Mouse (Mus musculus) lung, adult 2 months (tissue): ENCODE results near the gene Mcrip1.

ENCODE experiments used
- CTCF ChIP-seq: fragments of 200-500 bp; IDR thresholded peaks from 2 replicates; pipeline ENCODE4 v1.5.1; 2011; ENCODE audit warnings: mild to moderate bottlenecking, low read length, control low read depth; ENCODE audit not compliant: insufficient read depth
- POLR2A ChIP-seq: fragments of 200-500 bp; IDR thresholded peaks from 2 replicates; pipeline ENCODE4 v1.6.1; 2011; ENCODE audit warnings: low read depth, mild to moderate bottlenecking, control low read depth, low read length, borderline replicate concordance; ENCODE audit errors: extremely low read depth

DNA sequence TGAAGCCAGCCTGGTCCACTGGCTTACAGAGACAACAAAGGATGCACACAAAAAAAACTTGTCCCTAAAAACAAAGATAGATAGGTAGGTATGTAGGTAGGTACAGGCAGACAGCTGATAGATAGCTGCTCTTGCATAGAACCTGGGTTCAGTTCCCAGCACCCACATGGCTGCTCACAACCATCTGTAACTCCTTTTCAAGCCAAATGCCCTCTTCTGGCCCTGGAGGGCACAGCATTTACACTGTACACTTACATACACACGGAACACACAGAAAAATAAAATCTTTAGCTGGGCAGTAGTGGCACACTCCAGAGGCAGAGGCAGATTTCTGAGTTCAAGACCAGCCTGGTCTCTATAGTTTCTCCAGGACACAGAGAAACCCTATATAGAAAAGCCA, 34.4 kb upstream of the Mcrip1 start:
- no peak for TF ChIP-seq CTCF
- no peak for TF ChIP-seq POLR2A
